8 mouse cellular contexts compared by ENCODE assay signal in genomic region chr6:83456131-83456983, GRCm38 (mm10). TPM values are rescaled to one million over a fixed set of nuclear protein-coding genes. Genes with fewer than 3 reads are reported as not detected.
DNase-seq lines count a peak whose midpoint lies in the region; ATAC-seq lines count a peak whose summit lies in the region.

No protein-coding gene starts in this region.

- H3K36me3 ChIP-seq in forebrain, embryonic 16.5 days (ENCODE audit: control insufficient read depth, insufficient read depth): no peaks in the 10 kb centered on the region

- peak overlapping the region; percentile 93 for H3K27ac ChIP-seq in forebrain, embryonic 16.5 days (ENCODE audit: low read length)

- H3K4me1 ChIP-seq in forebrain, embryonic 16.5 days (replicated peaks; ENCODE audit: control insufficient read depth, insufficient read depth, low read length): peaks cover 47% of the 10 kb centered on the region

- intact Hi-C loops in left cerebral cortex, postnatal 25 days (cut with DNase I): loop anchor here (5.0 kb wide), 1 partner anchor 51 kb away; the partner anchor contains the start of gene Dguok

- H3K4me3 ChIP-seq in forebrain, embryonic 16.5 days (replicated peaks; ENCODE audit: low read length): peak overlapping the region; percentile 75

- H3K4me2 ChIP-seq in forebrain, embryonic 16.5 days (ENCODE audit: low read length): peak overlapping the region; percentile 83

- no peaks in the 10 kb centered on the region for H3K27me3 ChIP-seq in forebrain, embryonic 16.5 days (replicated peaks; ENCODE audit: control insufficient read depth, insufficient read depth, low read length)

- ATAC-seq in forebrain, embryonic 16.5 days: peak; percentile 85
- peak; percentile 25 to 37; a peak in 3 of 4 replicates for ATAC-seq in hematopoietic stem cell, adult 5-6 weeks (replicated peaks in 1 of 2; ENCODE audit: insufficient read depth in 1 of 2, low FRiP score in 2 of 2, low TSS enrichment in 1 of 2, low read depth in 1 of 2, poor library complexity in 2 of 2, severe bottlenecking in 2 of 2)
- peak; percentile 45 for ATAC-seq in megakaryocyte progenitor cell, adult 5-6 weeks (replicated peaks; ENCODE audit: poor library complexity)

- H3K9ac ChIP-seq in forebrain, embryonic 16.5 days (replicated peaks; ENCODE audit: low read depth, low read length): peak overlapping the region; percentile 88

- no peaks in the 10 kb centered on the region for H3K9me3 ChIP-seq in forebrain, embryonic 16.5 days (ENCODE audit: control insufficient read depth, low read length)

- WGBS in forebrain, embryonic 16.5 days: 1% methylated on average over 80 of the region's 105 CpGs

- peak; percentile 79 for DNase-seq in MN1 (ENCODE audit: low spot score)
- peak; percentile 64 for DNase-seq in cerebellum, adult 11-12 months
- DNase-seq in left cerebral cortex, postnatal 25 days (ENCODE audit: low spot score in 2 of 2): peak; percentile 44 to 67
- peak; percentile 65 for DNase-seq in right cerebral cortex, postnatal 14 days
- peak; percentile 73 for DNase-seq in urinary bladder, postnatal 25 days (ENCODE audit: low spot score)

RNA-seq across cellular contexts. Expression of gene Tet3, which starts 2.5 kb away (rescaled TPM):
- 60.9 and 64.3 TPM in 2 replicates for polyA plus RNA-seq in forebrain, embryonic 16.5 days (2015; fragmentation: Nextera tagmentation; extraction: Ambion mirVana)
- total RNA-seq in hematopoietic stem cell, adult 5-6 weeks (2017): 13.4 and 20.4 TPM in 2 replicates
- total RNA-seq in left cerebral cortex, postnatal 25 days (2021): 10 to 100 TPM; 86.4 to 87.3 TPM
- total RNA-seq in megakaryocyte progenitor cell, adult 5-6 weeks (2015): 27.9 and 29.6 TPM in 2 replicates
- total RNA-seq in megakaryocyte progenitor cell, adult 5-6 weeks (2017): 12.2 and 14.5 TPM in 2 replicates

RNA-seq across cellular contexts. Expression of gene Dguok, which starts 50.4 kb away (rescaled TPM):
- polyA plus RNA-seq in forebrain, embryonic 16.5 days (2015; fragmentation: Nextera tagmentation; extraction: Ambion mirVana): 73.1 and 77.2 TPM in 2 replicates
- 52.6 and 55.5 TPM in 2 replicates for total RNA-seq in hematopoietic stem cell, adult 5-6 weeks (2017)
- 10 to 100 TPM; 23.3 to 25.3 TPM for total RNA-seq in left cerebral cortex, postnatal 25 days (2021)
- total RNA-seq in megakaryocyte progenitor cell, adult 5-6 weeks (2015): 40.2 and 51.7 TPM in 2 replicates
- total RNA-seq in megakaryocyte progenitor cell, adult 5-6 weeks (2017): 34.3 and 35.3 TPM in 2 replicates

Comparison
In these comparisons a context has a peak if more than half of its experiments do, and no peak if none do; other contexts are left out.
1. Peak in every context shown above with its lines: DNase-seq, ATAC-seq, H3K4me3 ChIP-seq and H3K27ac ChIP-seq.
2. ATAC-seq: peak in every context shown above with its lines; median percentile 85 in forebrain, embryonic 16.5 days; 45 in megakaryocyte progenitor cell, adult 5-6 weeks; 31 in hematopoietic stem cell, adult 5-6 weeks.